Mouse (Mus musculus): ENCODE measurements around the gene Cbfa2t2.

Gene Cbfa2t2

GRCm38 (mm10) chr2:154426188-154426904 lies 9.9 kb upstream of the Cbfa2t2 start:
- no peak for DNase-seq

GRCm38 (mm10) chr2:154426905-154427852 lies 9.1 kb upstream of the Cbfa2t2 start:
- no peak for DNase-seq

- peak; percentile 83 for DNase-seq
These were observed 8.4 kb upstream of the Cbfa2t2 start for GRCm38 (mm10) chr2:154427853-154428360.

GRCm38 (mm10) chr2:154430566-154430965 lies 5.7 kb upstream of the Cbfa2t2 start:
- DNase-seq, result no peak

- DNase-seq, result no peak
These were observed 3.6 kb upstream of the Cbfa2t2 start for GRCm38 (mm10) chr2:154432696-154433095.

- peak; percentile 53 for DNase-seq
These were observed 2.9 kb upstream of the Cbfa2t2 start for GRCm38 (mm10) chr2:154433391-154433790.

- DNase-seq, result no peak
These were observed 1.6 kb upstream of the Cbfa2t2 start for GRCm38 (mm10) chr2:154434690-154435089.

GRCm38 (mm10) chr2:154436076-154436457 lies 214 bp upstream of the Cbfa2t2 start:
- peak; percentile 99 for DNase-seq

- no peak for DNase-seq
These were observed 878 bp downstream of the Cbfa2t2 start for GRCm38 (mm10) chr2:154437191-154437527.

GRCm38 (mm10) chr2:154440453-154440852 lies 4.2 kb downstream of the Cbfa2t2 start:
- DNase-seq, result no peak

GRCm38 (mm10) chr2:154447821-154448220 lies 11.5 kb downstream of the Cbfa2t2 start:
- DNase-seq, result no peak

GRCm38 (mm10) chr2:154448633-154449032 lies 12.4 kb downstream of the Cbfa2t2 start:
- DNase-seq, result no peak

- no peak for DNase-seq
These were observed 16.7 kb downstream of the Cbfa2t2 start for GRCm38 (mm10) chr2:154452951-154453350.

- no peak for DNase-seq
These were observed 17.8 kb downstream of the Cbfa2t2 start for GRCm38 (mm10) chr2:154454099-154454498.

GRCm38 (mm10) chr2:154454605-154455004 lies 18.3 kb downstream of the Cbfa2t2 start:
- peak; percentile 22 for DNase-seq

GRCm38 (mm10) chr2:154455776-154456175 lies 19.5 kb downstream of the Cbfa2t2 start:
- peak; percentile 57 for DNase-seq

- DNase-seq, result no peak
These were observed 20.3 kb downstream of the Cbfa2t2 start for GRCm38 (mm10) chr2:154456621-154457020.

- no peak for DNase-seq
These were observed 23.0 kb downstream of the Cbfa2t2 start for GRCm38 (mm10) chr2:154459262-154459661.

- peak; percentile 82 for DNase-seq
These were observed 23.6 kb downstream of the Cbfa2t2 start for GRCm38 (mm10) chr2:154459851-154460250.

GRCm38 (mm10) chr2:154463621-154464198 lies 27.4 kb downstream of the Cbfa2t2 start:
- no peak for DNase-seq

- DNase-seq, result no peak
These were observed 29.6 kb downstream of the Cbfa2t2 start for GRCm38 (mm10) chr2:154465914-154466335.

- no peak for DNase-seq
These were observed 30.9 kb downstream of the Cbfa2t2 start for GRCm38 (mm10) chr2:154467139-154467538.
